Mouse (Mus musculus) lung, postnatal 10 days (tissue): ENCODE results near the gene Krtap27-1.
A peak's percentile ranks its signal among the peaks of the same experiment; 100 is the strongest.

Experiments used
- DNase-seq: peaks from one replicate; pipeline ENCODE4 v3.0.0; 2021

The Krtap27-1 gene

GRCm38 (mm10) chr16:88671571-88671970 lies at the start of gene Krtap27-1:
TSS of gene Krtap27-1 (minus strand) at chr16:88671671.
- DNase-seq: no peak

- DNase-seq: no peak
These were observed 48.6 kb upstream of the Krtap27-1 start for GRCm38 (mm10) chr16:88720031-88720430.

GRCm38 (mm10) chr16:88716549-88716948 lies 45.1 kb upstream of the Krtap27-1 start:
- no peak for DNase-seq

- no peak for DNase-seq
These were observed 39.8 kb upstream of the Krtap27-1 start for GRCm38 (mm10) chr16:88711245-88711644.

GRCm38 (mm10) chr16:88710757-88711156 lies 39.3 kb upstream of the Krtap27-1 start:
- peak; percentile 6 for DNase-seq

GRCm38 (mm10) chr16:88707496-88708012 lies 36.1 kb upstream of the Krtap27-1 start, which contains the start of gene 2310061N02Rik:
TSS of gene 2310061N02Rik (minus strand) at chr16:88707962.
- no peak for DNase-seq

GRCm38 (mm10) chr16:88701072-88701864 lies 29.8 kb upstream of the Krtap27-1 start:
- DNase-seq: peak; percentile 9

- DNase-seq: no peak
These were observed 24.8 kb upstream of the Krtap27-1 start for GRCm38 (mm10) chr16:88696256-88696655.

GRCm38 (mm10) chr16:88681282-88681681 lies 9.8 kb upstream of the Krtap27-1 start:
- DNase-seq: no peak

GRCm38 (mm10) chr16:88679099-88679498 lies 7.6 kb upstream of the Krtap27-1 start:
- DNase-seq: no peak

- peak; percentile 3 for DNase-seq
These were observed 14.0 kb downstream of the Krtap27-1 start for GRCm38 (mm10) chr16:88657426-88657825.

GRCm38 (mm10) chr16:88651952-88652351 lies 19.5 kb downstream of the Krtap27-1 start:
- DNase-seq: no peak

GRCm38 (mm10) chr16:88651082-88651481 lies 20.4 kb downstream of the Krtap27-1 start:
- DNase-seq: no peak

GRCm38 (mm10) chr16:88647358-88647846 lies 24.1 kb downstream of the Krtap27-1 start, which contains the start of gene Krtap26-1:
TSS of gene Krtap26-1 (minus strand) at chr16:88647796.
- no peak for DNase-seq

- no peak for DNase-seq
These were observed 24.9 kb downstream of the Krtap27-1 start for GRCm38 (mm10) chr16:88646366-88647111.

- no peak for DNase-seq
These were observed 31.4 kb downstream of the Krtap27-1 start for GRCm38 (mm10) chr16:88640053-88640452.

GRCm38 (mm10) chr16:88635142-88635541 lies 36.3 kb downstream of the Krtap27-1 start:
- DNase-seq: peak; percentile 7

GRCm38 (mm10) chr16:88631474-88631873 lies 40.0 kb downstream of the Krtap27-1 start:
- no peak for DNase-seq

- no peak for DNase-seq
These were observed 43.9 kb downstream of the Krtap27-1 start, which contains the start of gene 2310079G19Rik for GRCm38 (mm10) chr16:88627566-88627965. TSS of gene 2310079G19Rik (minus strand) at chr16:88627666.
